Mouse (Mus musculus): ENCODE data around the gene Prkcz. TPM values are rescaled to one million over a fixed set of nuclear protein-coding genes. Genes with fewer than 3 reads are reported as not detected.

Gene Prkcz
- polyA plus RNA-seq, 1 experiment from 2014 or later, result 97.1 TPM

GRCm38 (mm10) chr4:155274851-155275250 is 86.3 kb downstream of the Prkcz start:
- no peak overlapping the region; the same call in 1 of the 2 replicates for H3K27ac ChIP-seq (ENCODE audit: low read length)
- no peak overlapping the region for H3K9ac ChIP-seq (ENCODE audit: low read depth, low read length)
- 60% methylated on average over 3 of the region's 3 CpGs for WGBS
- no peaks in the 10 kb centered on the region for H3K9me3 ChIP-seq (replicated peaks; ENCODE audit: control insufficient read depth, low read length, poor library complexity, severe bottlenecking)
- no peak for ATAC-seq
- no peaks in the 10 kb centered on the region for H3K4me1 ChIP-seq (ENCODE audit: control insufficient read depth, insufficient read depth, low read length)
- H3K4me3 ChIP-seq (ENCODE audit: low read depth, low read length), result no peak overlapping the region
- no peak overlapping the region for H3K4me2 ChIP-seq (ENCODE audit: low read length)
- H3K27me3 ChIP-seq (ENCODE audit: control insufficient read depth, insufficient read depth, low read depth, low read length), result no peaks in the 10 kb centered on the region
- peaks cover 11% of the 10 kb centered on the region for H3K36me3 ChIP-seq (ENCODE audit: control insufficient read depth, insufficient read depth, low read length)

GRCm38 (mm10) chr4:155274451-155274850 is 86.7 kb downstream of the Prkcz start:
- Histone ChIP-seq H3K27me3 (ENCODE audit: control insufficient read depth, insufficient read depth, low read depth, low read length) (no peaks in the 10 kb centered on the region), H3K9me3 (replicated peaks; ENCODE audit: control insufficient read depth, low read length, poor library complexity, severe bottlenecking) (no peaks in the 10 kb centered on the region), H3K4me2 (ENCODE audit: low read length) (no peak overlapping the region), H3K9ac (ENCODE audit: low read depth, low read length) (no peak overlapping the region), H3K36me3 (ENCODE audit: control insufficient read depth, insufficient read depth, low read length) (peaks cover 11% of the 10 kb centered on the region), H3K27ac (ENCODE audit: low read length) (no peak overlapping the region; the same call in 1 of the 2 replicates), H3K4me3 (ENCODE audit: low read depth, low read length) (no peak overlapping the region), H3K4me1 (ENCODE audit: control insufficient read depth, insufficient read depth, low read length) (no peaks in the 10 kb centered on the region)
- no peak for ATAC-seq
- 59% methylated on average over 5 of the region's 5 CpGs for WGBS

- H3K27ac ChIP-seq (ENCODE audit: low read length), result no peak overlapping the region
- peaks cover 11% of the 10 kb centered on the region for H3K36me3 ChIP-seq (ENCODE audit: control insufficient read depth, insufficient read depth, low read length)
- H3K4me3 ChIP-seq (ENCODE audit: low read depth, low read length), result no peak overlapping the region
- no peaks in the 10 kb centered on the region for H3K4me1 ChIP-seq (ENCODE audit: control insufficient read depth, insufficient read depth, low read length)
- 53% methylated on average over 5 of the region's 5 CpGs for WGBS
- no peak for ATAC-seq
- no peak overlapping the region for H3K4me2 ChIP-seq (ENCODE audit: low read length)
- H3K9ac ChIP-seq (ENCODE audit: low read depth, low read length), result no peak overlapping the region
- no peaks in the 10 kb centered on the region for H3K27me3 ChIP-seq (ENCODE audit: control insufficient read depth, insufficient read depth, low read depth, low read length)
- H3K9me3 ChIP-seq (replicated peaks; ENCODE audit: control insufficient read depth, low read length, poor library complexity, severe bottlenecking), result no peaks in the 10 kb centered on the region
These were observed 92.8 kb downstream of the Prkcz start for GRCm38 (mm10) chr4:155268382-155268781.

DNA sequence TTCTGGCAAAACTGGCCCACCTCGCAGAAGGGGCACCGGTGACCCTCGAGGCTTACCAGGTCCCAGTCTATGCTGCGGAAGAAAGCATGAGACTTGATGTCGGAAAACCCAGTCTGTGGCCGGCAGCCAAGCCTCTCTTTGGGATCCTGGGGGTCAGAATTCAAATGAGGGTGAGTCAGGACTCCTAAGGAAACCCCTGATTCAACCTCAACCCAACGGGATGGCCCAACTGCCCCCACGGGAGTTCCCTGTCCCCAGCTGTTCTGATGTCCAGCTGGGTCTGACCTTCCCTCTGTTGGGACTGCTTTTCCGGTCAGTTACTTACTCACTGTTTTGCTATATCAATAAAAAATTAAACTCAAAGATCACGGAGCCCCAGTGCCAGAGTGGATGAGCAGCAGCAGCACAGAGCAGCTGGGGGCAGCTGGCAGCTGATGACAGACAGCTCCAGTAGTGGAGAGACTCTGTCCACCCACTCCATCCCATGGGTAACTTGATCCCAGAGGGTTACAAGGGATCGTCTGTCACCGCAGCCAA is 93.5 kb downstream of the Prkcz start:
- Histone ChIP-seq H3K27me3 (ENCODE audit: control insufficient read depth, insufficient read depth, low read depth, low read length) (no peaks in the 10 kb centered on the region), H3K4me2 (ENCODE audit: low read length) (no peak overlapping the region), H3K4me1 (ENCODE audit: control insufficient read depth, insufficient read depth, low read length) (no peaks in the 10 kb centered on the region), H3K4me3 (ENCODE audit: low read depth, low read length) (no peak overlapping the region), H3K9me3 (replicated peaks; ENCODE audit: control insufficient read depth, low read length, poor library complexity, severe bottlenecking) (no peaks in the 10 kb centered on the region), H3K36me3 (ENCODE audit: control insufficient read depth, insufficient read depth, low read length) (peaks cover 11% of the 10 kb centered on the region), H3K9ac (ENCODE audit: low read depth, low read length) (no peak overlapping the region), H3K27ac (ENCODE audit: low read length) (no peak overlapping the region)
- 65% methylated on average over 12 of the region's 12 CpGs for WGBS
- ATAC-seq, result no peak

GRCm38 (mm10) chr4:155267047-155267543 is 94.1 kb downstream of the Prkcz start:
- H3K27ac ChIP-seq (ENCODE audit: low read length), result no peak overlapping the region
- H3K9me3 ChIP-seq (replicated peaks; ENCODE audit: control insufficient read depth, low read length, poor library complexity, severe bottlenecking), result no peaks in the 10 kb centered on the region
- H3K4me3 ChIP-seq (ENCODE audit: low read depth, low read length), result no peak overlapping the region
- no peak overlapping the region for H3K4me2 ChIP-seq (ENCODE audit: low read length)
- no peaks in the 10 kb centered on the region for H3K4me1 ChIP-seq (ENCODE audit: control insufficient read depth, insufficient read depth, low read length)
- no peaks in the 10 kb centered on the region for H3K27me3 ChIP-seq (ENCODE audit: control insufficient read depth, insufficient read depth, low read depth, low read length)
- ATAC-seq, result no peak
- WGBS, result 85% methylated on average over 7 of the region's 7 CpGs
- H3K36me3 ChIP-seq (ENCODE audit: control insufficient read depth, insufficient read depth, low read length), result peaks cover 16% of the 10 kb centered on the region
- H3K9ac ChIP-seq (ENCODE audit: low read depth, low read length), result no peak overlapping the region

- Histone ChIP-seq H3K27me3 (ENCODE audit: control insufficient read depth, insufficient read depth, low read depth, low read length) (no peaks in the 10 kb centered on the region), H3K36me3 (ENCODE audit: control insufficient read depth, insufficient read depth, low read length) (peaks cover 16% of the 10 kb centered on the region), H3K4me2 (ENCODE audit: low read length) (no peak overlapping the region), H3K4me3 (ENCODE audit: low read depth, low read length) (no peak overlapping the region), H3K9ac (ENCODE audit: low read depth, low read length) (no peak overlapping the region), H3K9me3 (replicated peaks; ENCODE audit: control insufficient read depth, low read length, poor library complexity, severe bottlenecking) (no peaks in the 10 kb centered on the region), H3K4me1 (ENCODE audit: control insufficient read depth, insufficient read depth, low read length) (no peaks in the 10 kb centered on the region), H3K27ac (ENCODE audit: low read length) (no peak overlapping the region)
- WGBS, result 86% methylated on average over 3 of the region's 3 CpGs
- ATAC-seq, result no peak
These were observed 96.4 kb downstream of the Prkcz start for GRCm38 (mm10) chr4:155264521-155265321.

GRCm38 (mm10) chr4:155252253-155252652 is 108.9 kb downstream of the Prkcz start:
- peaks cover 5% of the 10 kb centered on the region; the same call in 1 of the 2 replicates for H3K36me3 ChIP-seq (ENCODE audit: control insufficient read depth, insufficient read depth, low read length)
- H3K4me3 ChIP-seq (ENCODE audit: low read depth, low read length), result no peak overlapping the region
- H3K9me3 ChIP-seq (replicated peaks; ENCODE audit: control insufficient read depth, low read length, poor library complexity, severe bottlenecking), result no peaks in the 10 kb centered on the region
- WGBS, result 79% methylated on average over 6 of the region's 6 CpGs
- H3K4me2 ChIP-seq (ENCODE audit: low read length), result peak overlapping the region; percentile 82
- no peak overlapping the region for H3K27ac ChIP-seq (ENCODE audit: low read length)
- no peak for ATAC-seq
- H3K27me3 ChIP-seq (ENCODE audit: control insufficient read depth, insufficient read depth, low read depth, low read length), result no peaks in the 10 kb centered on the region
- peak overlapping the region; percentile 53 for H3K9ac ChIP-seq (ENCODE audit: low read depth, low read length)
- peaks cover 30% of the 10 kb centered on the region for H3K4me1 ChIP-seq (ENCODE audit: control insufficient read depth, insufficient read depth, low read length)

- Histone ChIP-seq H3K27ac (ENCODE audit: low read length) (no peak overlapping the region), H3K9ac (ENCODE audit: low read depth, low read length) (peak overlapping the region; percentile 81), H3K4me1 (ENCODE audit: control insufficient read depth, insufficient read depth, low read length) (peaks cover 30% of the 10 kb centered on the region), H3K36me3 (ENCODE audit: control insufficient read depth, insufficient read depth, low read length) (0 out of 2 replicates have a peak, but pooled peaks cover 3% of the 10 kb centered on the region), H3K9me3 (replicated peaks; ENCODE audit: control insufficient read depth, low read length, poor library complexity, severe bottlenecking) (no peaks in the 10 kb centered on the region), H3K4me3 (ENCODE audit: low read depth, low read length) (peak overlapping the region; percentile 58), H3K27me3 (ENCODE audit: control insufficient read depth, insufficient read depth, low read depth, low read length) (no peaks in the 10 kb centered on the region), H3K4me2 (ENCODE audit: low read length) (peak overlapping the region; percentile 82)
- 61% methylated on average over 3 of the region's 3 CpGs for WGBS
- no peak for ATAC-seq
These were observed 110.0 kb downstream of the Prkcz start for GRCm38 (mm10) chr4:155251147-155251546.
